Comparison of ENCODE assay signal across 29 mouse cellular contexts in genomic region chr4:118518208-118518607, GRCm38 (mm10). TPM values are rescaled to one million over a fixed set of nuclear protein-coding genes. Genes with fewer than 3 reads are reported as not detected.
DNase-seq lines count a peak whose midpoint lies in the region; ATAC-seq and TF ChIP-seq lines count a peak whose summit lies in the region.
"Had no signal": no experiment of that assay in that cellular context is flagged by ENCODE, and none has a peak within 500 bp of the region (broad histone marks: within the 10 kb centered on the region; RNA-seq: fewer than 3 reads in every experiment).

No protein-coding gene starts in this region.

- no peaks in the 10 kb centered on the region for H3K36me3 ChIP-seq in liver, adult 2 months (ENCODE audit: control insufficient read depth, insufficient read depth, low read length)
- H3K36me3 ChIP-seq in ES-Bruce4 (ENCODE audit: control insufficient read depth, insufficient read depth, low read length, poor library complexity, severe bottlenecking) = no peaks in the 10 kb centered on the region
- H3K36me3 ChIP-seq in intestine, embryonic 15.5 days = no peaks in the 10 kb centered on the region
- H3K36me3 ChIP-seq in stomach, embryonic 15.5 days = no peaks in the 10 kb centered on the region
- H3K36me3 ChIP-seq in neural tube, embryonic 15.5 days = no peaks in the 10 kb centered on the region
- H3K36me3 ChIP-seq: embryonic facial prominence, embryonic 12.5 days; limb, embryonic 12.5 days had no signal

- H3K79me2 ChIP-seq in liver, adult 2 months (ENCODE audit: control insufficient read depth, insufficient read depth, low read length) = no peaks in the 10 kb centered on the region

- peak; percentile 75 for DNase-seq in liver, adult 2 months (ENCODE audit: extremely low read depth, low read depth, low spot score)
- DNase-seq in liver = no peak
- DNase-seq in right cerebral cortex, postnatal 36 days (ENCODE audit: low spot score in 2 of 2) = no peak
- DNase-seq: adrenal gland, adult 2 months; cerebellum, adult 9-10 months; gastrocnemius, postnatal 10 days; heart, adult 2 months; heart, postnatal 4 days; kidney, postnatal 36 days; midbrain, embryonic 14.5 days; right cerebral cortex, postnatal 25 days; thymus, postnatal 36 days had no signal

- H3K9me3 ChIP-seq in ES-Bruce4 (replicated peaks; ENCODE audit: control insufficient read depth, insufficient read depth, low read length, poor library complexity, severe bottlenecking) = no peaks in the 10 kb centered on the region
- H3K9me3 ChIP-seq in intestine, embryonic 15.5 days = no peaks in the 10 kb centered on the region
- no peaks in the 10 kb centered on the region for H3K9me3 ChIP-seq in stomach, embryonic 15.5 days
- H3K9me3 ChIP-seq in neural tube, embryonic 15.5 days (replicated peaks) = no peaks in the 10 kb centered on the region
- H3K9me3 ChIP-seq: embryonic facial prominence, embryonic 12.5 days; forebrain, embryonic 13.5 days; limb, embryonic 12.5 days had no signal

- no peak overlapping the region for H3K27ac ChIP-seq in liver, adult 2 months (replicated peaks; ENCODE audit: insufficient read depth, low read depth, low read length)
- H3K27ac ChIP-seq in ES-Bruce4 (ENCODE audit: insufficient read depth, low read length) = peak overlapping the region; percentile 79
- H3K27ac ChIP-seq in intestine, embryonic 15.5 days = peak overlapping the region; percentile 92
- H3K27ac ChIP-seq in stomach, embryonic 15.5 days = peak overlapping the region; percentile 65
- no peak overlapping the region for H3K27ac ChIP-seq in neural tube, embryonic 15.5 days (replicated peaks)
- H3K27ac ChIP-seq: embryonic facial prominence, embryonic 12.5 days; forebrain, embryonic 13.5 days; hindbrain, postnatal 0 days; limb, embryonic 12.5 days; liver, embryonic 14.5 days; macrophage had no signal

- WGBS in liver, adult 2 months = 72% methylated on average over 5 of the region's 5 CpGs
- WGBS in intestine, embryonic 15.5 days = 57% methylated on average over 5 of the region's 5 CpGs
- 58% methylated on average over 5 of the region's 5 CpGs for WGBS in stomach, embryonic 15.5 days
- 70% methylated on average over 5 of the region's 5 CpGs for WGBS in neural tube, embryonic 15.5 days

- TF ChIP-seq CTCF in liver, adult 2 months (IDR thresholded peaks at IDR 0.05; ENCODE audit: low read depth, low read length) = no peak
- no peak for TF ChIP-seq CTCF in ES-Bruce4 (IDR thresholded peaks at IDR 0.05; ENCODE audit: low read depth, low read length)

- peak; percentile 34; the same call in 1 of the 2 replicates for ATAC-seq in intestine, embryonic 15.5 days
- ATAC-seq in stomach, embryonic 15.5 days (ENCODE audit: insufficient read depth, low FRiP score, low read depth) = no peak
- no peak for ATAC-seq in neural tube, embryonic 15.5 days (ENCODE audit: low FRiP score)
- ATAC-seq: forebrain, embryonic 13.5 days; hindbrain, postnatal 0 days had no signal

- no peak overlapping the region for H3K4me3 ChIP-seq in liver, adult 2 months (ENCODE audit: insufficient read depth, low read depth, low read length)
- no peak overlapping the region for H3K4me3 ChIP-seq in ES-Bruce4 (ENCODE audit: low read depth, low read length)
- H3K4me3 ChIP-seq in intestine, embryonic 15.5 days (replicated peaks) = no peak overlapping the region
- no peak overlapping the region for H3K4me3 ChIP-seq in stomach, embryonic 15.5 days (replicated peaks)
- H3K4me3 ChIP-seq in neural tube, embryonic 15.5 days (replicated peaks) = no peak overlapping the region
- H3K4me3 ChIP-seq: embryonic facial prominence, embryonic 12.5 days; erythroblast, embryonic 14.5 days; forebrain, embryonic 13.5 days; heart, adult 2 months; limb, embryonic 12.5 days; myocyte had no signal

- no peaks in the 10 kb centered on the region for H3K27me3 ChIP-seq in liver, adult 2 months (ENCODE audit: control insufficient read depth, insufficient read depth, low read length)
- H3K27me3 ChIP-seq in ES-Bruce4 (ENCODE audit: control insufficient read depth, insufficient read depth, low read length, poor library complexity, severe bottlenecking) = no peaks in the 10 kb centered on the region
- H3K27me3 ChIP-seq in intestine, embryonic 15.5 days (replicated peaks) = no peaks in the 10 kb centered on the region
- H3K27me3 ChIP-seq in stomach, embryonic 15.5 days (replicated peaks) = no peaks in the 10 kb centered on the region
- no peaks in the 10 kb centered on the region; the same call in 1 of the 2 replicates for H3K27me3 ChIP-seq in neural tube, embryonic 15.5 days (replicated peaks)

- TF ChIP-seq POLR2A in liver, adult 2 months (IDR thresholded peaks at IDR 0.05; ENCODE audit: extremely low read depth, insufficient read depth, low read length) = no peak
- no peak for TF ChIP-seq POLR2A in ES-Bruce4 (IDR thresholded peaks at IDR 0.05; ENCODE audit: insufficient read depth, low read length)

- peak overlapping the region; percentile 44 for H3K4me2 ChIP-seq in intestine, embryonic 15.5 days (replicated peaks)
- no peak overlapping the region for H3K4me2 ChIP-seq in stomach, embryonic 15.5 days
- H3K4me2 ChIP-seq in neural tube, embryonic 15.5 days = no peak overlapping the region
- H3K4me2 ChIP-seq: embryonic facial prominence, embryonic 12.5 days; forebrain, embryonic 13.5 days; limb, embryonic 12.5 days had no signal

- TF ChIP-seq EP300 in ES-Bruce4 (IDR thresholded peaks at IDR 0.05; ENCODE audit: insufficient read depth, low read depth, low read length) = no peak

- no peak overlapping the region for H3K9ac ChIP-seq in liver, adult 2 months (ENCODE audit: low read depth, low read length)
- H3K9ac ChIP-seq in ES-Bruce4 (ENCODE audit: low read depth, poor library complexity, severe bottlenecking) = 0 out of 2 replicates have a peak overlapping the region, but pooled peaks have one; percentile 15
- H3K9ac ChIP-seq in intestine, embryonic 15.5 days = no peak overlapping the region
- no peak overlapping the region for H3K9ac ChIP-seq in stomach, embryonic 15.5 days
- no peak overlapping the region for H3K9ac ChIP-seq in neural tube, embryonic 15.5 days (replicated peaks)
- H3K9ac ChIP-seq: embryonic facial prominence, embryonic 12.5 days; forebrain, embryonic 13.5 days; limb, embryonic 12.5 days; liver, embryonic 14.5 days had no signal

- H3K4me1 ChIP-seq in liver, adult 2 months (ENCODE audit: control insufficient read depth, insufficient read depth, low read length) = no peaks in the 10 kb centered on the region
- H3K4me1 ChIP-seq in ES-Bruce4 (ENCODE audit: control insufficient read depth, insufficient read depth, low read length) = peaks cover 1% of the 10 kb centered on the region
- peaks cover 15% of the 10 kb centered on the region; the same call in 1 of the 2 replicates for H3K4me1 ChIP-seq in intestine, embryonic 15.5 days (replicated peaks)
- peaks cover 8% of the 10 kb centered on the region; the same call in 1 of the 2 replicates for H3K4me1 ChIP-seq in stomach, embryonic 15.5 days
- H3K4me1 ChIP-seq in neural tube, embryonic 15.5 days = peaks cover 8% of the 10 kb centered on the region

RNA-seq across cellular contexts. Expression of gene 2610528J11Rik, which starts 8.6 kb away (rescaled TPM):
- 19.8 and 21.5 TPM in 2 replicates for total RNA-seq in liver, adult 2 months (2014; rRNA removed)
- 52.6 and 54.6 TPM in 2 replicates for polyA plus RNA-seq in liver, adult 2 months (2012; rRNA removed)
- polyA plus RNA-seq in ES-Bruce4 (2011; ENCODE audit: insufficient read depth, insufficient read length, low read depth, missing spikeins) = 19.5 and 20.0 TPM in 2 replicates
- polyA plus RNA-seq in intestine, embryonic 15.5 days (2015; fragmentation: Nextera tagmentation; extraction: Ambion mirVana) = 73.5 and 80.3 TPM in 2 replicates
- polyA plus RNA-seq in stomach, embryonic 15.5 days (2015; fragmentation: Nextera tagmentation; extraction: Ambion mirVana) = 30.4 and 33.8 TPM in 2 replicates
- 3.7 TPM in 1 of 2 replicates, not detected in the other for polyA plus RNA-seq in neural tube, embryonic 15.5 days (2015; fragmentation: Nextera tagmentation; extraction: Ambion mirVana)
- total RNA-seq: adrenal gland, adult 2 months; CH12.LX; gastrocnemius, postnatal 10 days; heart, adult 2 months; heart, postnatal 4 days; hindbrain, postnatal 0 days; layer of hippocampus, postnatal 10 days had no signal
- polyA plus RNA-seq: adrenal gland, adult 2 months; heart, embryonic 14.5 days; hindbrain, postnatal 0 days; macrophage; midbrain, embryonic 14.5 days; myocyte; neural tube, embryonic 14.5 days had no signal

RNA-seq across cellular contexts. Expression of gene Tmem125, which starts 25.6 kb away (rescaled TPM):
- 2.9 and 3.5 TPM in 2 replicates for total RNA-seq in liver, adult 2 months (2014; rRNA removed)
- 13.1 and 17.5 TPM in 2 replicates for polyA plus RNA-seq in liver, adult 2 months (2012; rRNA removed)
- 9.7 and 11.9 TPM in 2 replicates for polyA plus RNA-seq in ES-Bruce4 (2011; ENCODE audit: insufficient read depth, insufficient read length, low read depth, missing spikeins)
- 10.7 and 14.3 TPM in 2 replicates for polyA plus RNA-seq in intestine, embryonic 15.5 days (2015; fragmentation: Nextera tagmentation; extraction: Ambion mirVana)
- polyA plus RNA-seq in stomach, embryonic 15.5 days (2015; fragmentation: Nextera tagmentation; extraction: Ambion mirVana) = 8.7 and 10.1 TPM in 2 replicates
- 0.20 and 1.8 TPM in 2 replicates for polyA plus RNA-seq in neural tube, embryonic 15.5 days (2015; fragmentation: Nextera tagmentation; extraction: Ambion mirVana)
- total RNA-seq: CH12.LX; heart, adult 2 months had no signal
- polyA plus RNA-seq: erythroblast, embryonic 14.5 days; forebrain, embryonic 13.5 days; macrophage; midbrain, embryonic 14.5 days; myocyte; neural tube, embryonic 14.5 days; testis, adult 2 months had no signal

RNA-seq across cellular contexts. Expression of gene Tie1, which starts 28.3 kb away (rescaled TPM):
- 6.6 and 9.6 TPM in 2 replicates for total RNA-seq in liver, adult 2 months (2014; rRNA removed)
- polyA plus RNA-seq in liver, adult 2 months (2012; rRNA removed) = 6.7 and 8.9 TPM in 2 replicates
- 0.19 and 0.26 TPM in 2 replicates for polyA plus RNA-seq in ES-Bruce4 (2011; ENCODE audit: insufficient read depth, insufficient read length, low read depth, missing spikeins)
- 22.5 and 23.7 TPM in 2 replicates for polyA plus RNA-seq in intestine, embryonic 15.5 days (2015; fragmentation: Nextera tagmentation; extraction: Ambion mirVana)
- 20.6 and 22.9 TPM in 2 replicates for polyA plus RNA-seq in stomach, embryonic 15.5 days (2015; fragmentation: Nextera tagmentation; extraction: Ambion mirVana)
- polyA plus RNA-seq in neural tube, embryonic 15.5 days (2015; fragmentation: Nextera tagmentation; extraction: Ambion mirVana) = 16.1 and 17.9 TPM in 2 replicates
- total RNA-seq: CH12.LX had no signal
- polyA plus RNA-seq: macrophage, myocyte had no signal

Comparison
In these comparisons a context has a peak if more than half of its experiments do, and no peak if none do; other contexts are left out.
1. H3K27ac ChIP-seq: peak in ES-Bruce4 (single experiment), intestine, embryonic 15.5 days (single experiment) and stomach, embryonic 15.5 days (single experiment); none in liver, adult 2 months (single experiment) and neural tube, embryonic 15.5 days (single experiment).